Mouse (Mus musculus): ENCODE measurements at regions not wholly inside any gene's neighbourhood (a gene's known extent, or its start where the extent isn't known, plus 50 kb on each side); places are given as distances from the start of the nearest gene placed in this dataset.

- no peak for TF ChIP-seq POLR2A (IDR thresholded peaks at IDR 0.05; ENCODE audit: borderline replicate concordance, control insufficient read depth, low read depth, low read length)
- TF ChIP-seq CTCF (IDR thresholded peaks at IDR 0.05; ENCODE audit: control insufficient read depth, insufficient read depth, low read length): no peak
Observed at GRCm38 (mm10) chr15:61789847-61790562, 867.2 kb upstream of the A1bg start.
